Mouse (Mus musculus) myocyte (in vitro differentiated cells): Measurements from ENCODE around the gene Rtn4. TPM values are rescaled to one million over a fixed set of nuclear protein-coding genes. Genes with fewer than 3 reads are reported as not detected.
A peak's percentile ranks its signal among the peaks of the same experiment; 100 is the strongest.

Experiments
- H3K27me3 ChIP-seq: one replicate; pipeline ENCODE4 v1.6.1; 2011; ENCODE audit not compliant: control insufficient read depth, insufficient read depth, insufficient read length
- H3K36me3 ChIP-seq: one replicate; pipeline ENCODE4 v1.6.1; 2011; ENCODE audit not compliant: control insufficient read depth, insufficient read depth
- H3K4me2 ChIP-seq: one replicate; pipeline ENCODE4 v1.6.1; 2011; ENCODE audit warnings: low read depth, control low read depth
- H3K4me3 ChIP-seq: one replicate; pipeline ENCODE4 v1.5.1; 2011; ENCODE audit warnings: mild to moderate bottlenecking, control low read depth, moderate library complexity
- H3K79me2 ChIP-seq: one replicate; pipeline ENCODE4 v1.6.1; 2011; ENCODE audit not compliant: control insufficient read depth, insufficient read depth
- H3ac ChIP-seq: one replicate; pipeline ENCODE4 v1.6.1; 2011; ENCODE audit not compliant: control insufficient read depth, insufficient read length
- CEBPB ChIP-seq: IDR thresholded peaks from 2 replicates; pipeline ENCODE4 v1.6.1; 2011; ENCODE audit warnings: mild to moderate bottlenecking, moderate library complexity; ENCODE audit not compliant: poor library complexity, insufficient read depth, severe bottlenecking
- E2F4 ChIP-seq: IDR thresholded peaks from one replicate; pipeline ENCODE4 v1.6.1; 2011; ENCODE audit warnings: mild to moderate bottlenecking, control low read depth, moderate library complexity; ENCODE audit not compliant: insufficient read depth
- MAX ChIP-seq: IDR thresholded peaks from one replicate; pipeline ENCODE4 v1.6.1; 2011; ENCODE audit warnings: low read depth, mild to moderate bottlenecking, control low read depth
- MYOD1 ChIP-seq, 3 experiments: IDR thresholded peaks; one replicate each; pipeline ENCODE4 v1.6.1; 2011; ENCODE audit warnings: control low read depth in 2 of 3, low read depth in 2 of 3, mild to moderate bottlenecking in 2 of 3, moderate library complexity in 1 of 3; ENCODE audit not compliant: insufficient read length in 2 of 3, control insufficient read depth in 1 of 3
- MYOG ChIP-seq, 3 experiments: IDR thresholded peaks; one replicate each; pipeline ENCODE4 v1.6.1; 2011; ENCODE audit warnings: control low read depth in 2 of 3, low read depth in 2 of 3, mild to moderate bottlenecking in 2 of 3; ENCODE audit not compliant: insufficient read length in 2 of 3, control insufficient read depth in 1 of 3, insufficient read depth in 1 of 3
- POLR2A ChIP-seq: IDR thresholded peaks from one replicate; pipeline ENCODE4 v1.6.1; 2011; ENCODE audit warnings: low read depth, mild to moderate bottlenecking, control low read depth, moderate library complexity; ENCODE audit not compliant: insufficient read length
- POLR2AphosphoS2 ChIP-seq: IDR thresholded peaks from one replicate; pipeline ENCODE4 v1.6.1; 2011; ENCODE audit warnings: low read depth, control low read depth; ENCODE audit not compliant: insufficient read length
- REST ChIP-seq: IDR thresholded peaks from one replicate; pipeline ENCODE4 v1.6.1; 2011; ENCODE audit warnings: mild to moderate bottlenecking, control low read depth, moderate library complexity; ENCODE audit not compliant: insufficient read depth, insufficient read length
- SRF ChIP-seq: IDR thresholded peaks from one replicate; pipeline ENCODE4 v1.6.1; 2011; ENCODE audit warnings: low read depth; ENCODE audit not compliant: control insufficient read depth, insufficient read length
- TCF12 ChIP-seq: IDR thresholded peaks from one replicate; pipeline ENCODE4 v1.6.1; 2011; ENCODE audit warnings: mild to moderate bottlenecking, control low read depth; ENCODE audit not compliant: poor library complexity, insufficient read depth, severe bottlenecking
- TCF3 ChIP-seq: IDR thresholded peaks from one replicate; pipeline ENCODE4 v1.6.1; 2011; ENCODE audit warnings: low read depth, control low read depth; ENCODE audit not compliant: insufficient read length
- USF1 ChIP-seq: IDR thresholded peaks from one replicate; pipeline ENCODE4 v1.6.1; 2011; ENCODE audit warnings: low read depth, mild to moderate bottlenecking, control low read depth, moderate library complexity
- polyA plus RNA-seq: library from polyadenylated mRNA; unstranded; fragments of >200 nt; fragmentation: generic; extraction: Trizol; gene quantifications from one replicate; pipeline ENCODE4 v1.2.1, GENCODE M21; 2012; ENCODE audit warnings: missing spikeins

Rtn4 gene
- polyA plus RNA-seq, 1 experiment: 309 TPM

DNA sequence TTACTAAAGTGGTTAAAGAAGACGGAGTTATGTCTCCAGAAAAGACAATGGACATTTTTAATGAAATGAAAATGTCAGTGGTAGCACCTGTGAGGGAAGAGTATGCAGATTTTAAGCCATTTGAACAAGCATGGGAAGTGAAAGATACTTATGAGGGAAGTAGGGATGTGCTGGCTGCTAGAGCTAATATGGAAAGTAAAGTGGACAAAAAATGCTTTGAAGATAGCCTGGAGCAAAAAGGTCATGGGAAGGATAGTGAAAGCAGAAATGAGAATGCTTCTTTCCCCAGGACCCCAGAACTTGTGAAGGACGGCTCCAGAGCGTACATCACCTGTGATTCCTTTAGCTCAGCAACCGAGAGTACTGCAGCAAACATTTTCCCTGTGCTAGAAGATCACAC is 14.1 kb downstream of the Rtn4 start:
- Histone ChIP-seq H3K79me2 (peaks cover 99% of the 10 kb centered on the region), H3K4me2 (no peak overlapping the region), H3K27me3 (no peaks in the 10 kb centered on the region), H3K4me3 (no peak overlapping the region), H3ac (no peak overlapping the region), H3K36me3 (peaks cover 62% of the 10 kb centered on the region)
- no peak for TF ChIP-seq REST
- no peak for TF ChIP-seq MYOD1 (IDR thresholded peaks at IDR 0.05; ENCODE audit: control insufficient read depth in 1 of 3, insufficient read length in 2 of 3, low read depth in 2 of 3)
- no peak for TF ChIP-seq SRF
- TF ChIP-seq POLR2AphosphoS2: no peak
- no peak for TF ChIP-seq MYOG (IDR thresholded peaks at IDR 0.05; ENCODE audit: control insufficient read depth in 1 of 3, insufficient read depth in 1 of 3, insufficient read length in 2 of 3, low read depth in 2 of 3)
- TF ChIP-seq USF1: no peak
- no peak for TF ChIP-seq POLR2A
- no peak for TF ChIP-seq E2F4

DNA sequence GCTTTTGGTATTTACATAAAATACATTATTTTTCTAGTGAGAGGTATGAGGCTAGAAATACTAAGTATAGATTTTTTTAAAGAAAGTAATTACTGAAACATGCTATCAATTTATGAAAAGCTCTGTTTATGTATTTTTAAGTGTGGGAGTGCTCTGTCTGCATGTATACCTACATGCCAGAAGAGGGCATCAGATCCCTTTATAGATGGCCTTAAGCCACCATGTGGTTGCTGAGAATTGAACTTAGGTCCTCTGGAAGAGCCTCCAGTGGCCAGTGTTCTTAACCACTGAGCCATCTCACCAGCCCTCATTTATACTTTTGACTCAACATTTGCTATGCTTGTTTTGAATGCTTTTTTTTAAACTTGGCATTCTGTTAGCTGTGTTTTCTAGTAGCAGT is 16.8 kb downstream of the Rtn4 start:
- Histone ChIP-seq H3ac (no peak overlapping the region), H3K36me3 (peaks cover 62% of the 10 kb centered on the region)

DNA sequence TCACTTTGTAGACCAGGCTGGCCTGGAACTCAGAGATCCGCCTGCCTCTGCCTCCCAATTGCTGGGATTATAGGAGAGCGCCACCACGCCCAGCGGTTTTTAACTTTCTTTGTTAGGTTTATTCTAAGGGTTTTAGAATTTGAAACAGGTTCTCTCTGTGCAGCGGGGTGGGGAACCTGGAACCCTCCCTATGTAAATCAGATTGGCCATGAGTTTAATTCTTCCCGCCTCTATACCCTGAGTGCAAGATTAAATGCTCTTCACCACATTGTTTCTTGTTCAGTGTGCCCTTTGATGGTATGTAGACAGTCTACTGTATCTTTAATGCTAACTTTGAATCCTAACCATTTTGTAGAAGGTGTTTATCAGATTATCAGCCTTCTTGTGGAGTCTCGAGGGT is 21.4 kb downstream of the Rtn4 start:
- Histone ChIP-seq H3K79me2 (peaks cover 98% of the 10 kb centered on the region), H3ac (no peak overlapping the region), H3K36me3 (peaks cover 24% of the 10 kb centered on the region), H3K4me2 (no peak overlapping the region), H3K4me3 (no peak overlapping the region), H3K27me3 (no peaks in the 10 kb centered on the region)
- no peak for TF ChIP-seq MYOD1 (IDR thresholded peaks at IDR 0.05; ENCODE audit: control insufficient read depth in 1 of 3, insufficient read length in 2 of 3, low read depth in 2 of 3)
- TF ChIP-seq SRF: no peak
- TF ChIP-seq MYOG (IDR thresholded peaks at IDR 0.05; ENCODE audit: control insufficient read depth in 1 of 3, insufficient read depth in 1 of 3, insufficient read length in 2 of 3, low read depth in 2 of 3): no peak
- TF ChIP-seq REST: no peak
- TF ChIP-seq E2F4: no peak
- TF ChIP-seq USF1: no peak
- no peak for TF ChIP-seq MAX
- no peak for TF ChIP-seq CEBPB
- no peak for TF ChIP-seq TCF12
- TF ChIP-seq POLR2AphosphoS2: no peak

More for the DNA sequence above, 16.8 kb downstream of the Rtn4 start:
- no peak for TF ChIP-seq E2F4
- no peak for TF ChIP-seq TCF12
- no peak for TF ChIP-seq POLR2A
- no peak for TF ChIP-seq MYOG (IDR thresholded peaks at IDR 0.05; ENCODE audit: control insufficient read depth in 1 of 3, insufficient read depth in 1 of 3, insufficient read length in 2 of 3, low read depth in 2 of 3)
- TF ChIP-seq MYOD1 (IDR thresholded peaks at IDR 0.05; ENCODE audit: control insufficient read depth in 1 of 3, insufficient read length in 2 of 3, low read depth in 2 of 3): no peak
- TF ChIP-seq CEBPB: no peak
- no peak for TF ChIP-seq SRF
- TF ChIP-seq USF1: no peak
- no peak for TF ChIP-seq TCF3
- TF ChIP-seq REST: no peak
- TF ChIP-seq POLR2AphosphoS2: no peak
- Histone ChIP-seq H3K27me3 (no peaks in the 10 kb centered on the region), H3K4me2 (no peak overlapping the region), H3K79me2 (peaks cover 98% of the 10 kb centered on the region), H3K4me3 (no peak overlapping the region)

DNA sequence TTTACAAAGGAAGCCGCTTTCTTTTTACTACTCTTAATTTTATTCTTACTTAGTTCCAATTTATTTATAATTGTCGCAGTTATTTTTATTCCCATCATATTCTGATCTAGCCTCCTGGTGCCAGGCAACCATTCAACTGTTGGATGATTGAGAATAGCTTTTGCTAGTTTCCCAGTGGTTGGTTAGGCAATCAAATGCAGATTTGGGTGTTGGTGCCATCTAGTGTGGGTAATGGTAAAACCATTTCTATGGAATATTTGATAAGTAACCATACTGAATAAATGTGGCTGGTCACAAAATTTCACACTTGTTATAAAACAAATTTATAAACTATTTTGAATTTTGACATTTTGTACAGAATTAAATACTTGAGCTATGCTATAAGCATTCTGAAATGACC is 22.0 kb downstream of the Rtn4 start:
- Histone ChIP-seq H3K4me2 (no peak overlapping the region), H3K36me3 (peaks cover 17% of the 10 kb centered on the region), H3K4me3 (no peak overlapping the region), H3ac (no peak overlapping the region), H3K27me3 (no peaks in the 10 kb centered on the region), H3K79me2 (peaks cover 98% of the 10 kb centered on the region)
- peak; percentile 71; the same call in 1 of the 2 replicates for TF ChIP-seq CEBPB
- TF ChIP-seq MYOD1 (IDR thresholded peaks at IDR 0.05; ENCODE audit: control insufficient read depth in 1 of 3, insufficient read length in 2 of 3, low read depth in 2 of 3): no peak

DNA sequence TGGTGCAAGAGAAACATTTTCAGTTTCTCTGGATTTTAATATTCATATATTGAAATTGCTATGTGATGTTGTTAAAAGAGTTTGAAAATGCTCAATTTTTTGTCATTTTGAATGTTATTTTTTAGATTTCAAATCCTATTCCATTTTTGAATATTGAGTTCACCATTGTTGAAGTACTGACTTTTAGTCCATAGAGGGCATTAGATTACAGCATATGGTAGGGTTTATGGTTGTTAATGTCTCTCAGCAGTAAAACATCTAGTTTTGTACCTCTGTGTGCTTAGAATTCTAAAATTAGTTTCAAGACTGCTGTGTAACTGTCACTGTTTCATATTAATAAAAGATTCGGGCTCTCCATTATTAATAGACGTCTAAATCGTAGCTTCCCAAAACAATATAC is 22.8 kb downstream of the Rtn4 start:
- H3ac ChIP-seq: no peak overlapping the region
- H3K27me3 ChIP-seq: no peaks in the 10 kb centered on the region
- peaks cover 11% of the 10 kb centered on the region for H3K36me3 ChIP-seq
- peaks cover 98% of the 10 kb centered on the region for H3K79me2 ChIP-seq
- no peak overlapping the region for H3K4me2 ChIP-seq
- H3K4me3 ChIP-seq: no peak overlapping the region
- TF ChIP-seq TCF12: no peak
- no peak for TF ChIP-seq TCF3
- no peak for TF ChIP-seq MYOG (IDR thresholded peaks at IDR 0.05; ENCODE audit: control insufficient read depth in 1 of 3, insufficient read depth in 1 of 3, insufficient read length in 2 of 3, low read depth in 2 of 3)

DNA sequence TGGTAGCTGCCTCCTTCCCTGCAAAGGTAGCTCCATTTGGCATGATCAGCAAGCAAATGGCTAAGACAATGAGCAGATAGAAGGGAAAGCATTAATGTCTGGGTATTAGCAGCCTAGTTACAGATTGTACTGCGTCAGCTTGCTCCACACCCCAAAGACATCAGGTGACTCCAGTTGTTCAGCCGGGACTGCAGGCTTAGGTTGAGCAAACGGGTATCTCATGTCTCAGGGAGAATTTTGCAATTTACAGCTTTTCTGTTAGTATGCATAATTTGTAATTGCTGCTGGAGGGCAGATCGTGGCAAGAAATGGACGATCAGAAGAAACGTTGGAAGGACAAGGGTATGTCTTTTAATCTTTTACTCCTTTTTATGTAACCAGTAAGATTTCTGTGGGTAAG is 25.8 kb downstream of the Rtn4 start:
- peak overlapping the region; percentile 14 for H3K4me3 ChIP-seq
- no peak overlapping the region for H3ac ChIP-seq
- H3K4me2 ChIP-seq: peak overlapping the region; percentile 1
- peaks cover 100% of the 10 kb centered on the region for H3K79me2 ChIP-seq
- TF ChIP-seq POLR2AphosphoS2: peak; percentile 39
- no peak for TF ChIP-seq E2F4
- TF ChIP-seq MYOG (IDR thresholded peaks at IDR 0.05; ENCODE audit: control insufficient read depth in 1 of 3, insufficient read depth in 1 of 3, insufficient read length in 2 of 3, low read depth in 2 of 3): peak in 1 of 3 experiments; percentile 34
- peak in 1 of 3 experiments; percentile 14 for TF ChIP-seq MYOD1 (IDR thresholded peaks at IDR 0.05; ENCODE audit: control insufficient read depth in 1 of 3, insufficient read length in 2 of 3, low read depth in 2 of 3)
- TF ChIP-seq POLR2A: no peak
- TF ChIP-seq TCF3: no peak
- peaks cover 3% of the 10 kb centered on the region for H3K36me3 ChIP-seq
- H3K27me3 ChIP-seq: no peaks in the 10 kb centered on the region
